Mouse (Mus musculus) 416B (cell line): ENCODE measurements at regions not wholly inside any gene's neighbourhood (a gene's known extent, or its start where the extent isn't known, plus 50 kb on each side); places are given as distances from the start of the nearest gene placed in this dataset.

Source experiments
- DNase-seq: peaks from one replicate; pipeline ENCODE4 v3.0.0; 2011; ENCODE audit warnings: low read depth

DNA sequence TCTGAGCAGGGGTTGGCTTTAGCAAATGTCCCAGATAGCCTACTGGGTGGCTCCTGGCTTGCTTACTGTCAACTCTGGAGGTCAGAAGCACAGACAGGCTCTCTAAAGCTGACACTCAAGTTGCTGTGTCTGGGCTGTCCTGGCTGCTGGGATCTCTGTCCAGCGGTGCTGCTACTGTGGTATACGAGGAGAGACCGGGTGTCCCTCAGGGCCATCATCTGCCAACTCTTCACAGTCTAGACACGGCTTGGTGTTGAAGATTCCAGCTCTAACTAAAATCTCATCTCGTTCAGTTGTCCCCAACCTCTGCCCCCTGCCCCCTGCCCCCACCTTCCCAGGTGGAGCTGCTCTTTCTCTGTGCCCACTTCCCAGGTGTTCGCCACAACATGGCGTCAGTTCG is 577.1 kb upstream of the Gm19410 start:
- no peak for DNase-seq

GRCm38 (mm10) chr8:35189695-35190094 is 575.9 kb upstream of the Gm19410 start:
- peak; percentile 33 for DNase-seq

GRCm38 (mm10) chr8:35192515-35192914 is 573.1 kb upstream of the Gm19410 start:
- no peak for DNase-seq

GRCm38 (mm10) chr8:35193771-35194170 is 571.8 kb upstream of the Gm19410 start:
- DNase-seq, result no peak

- DNase-seq, result no peak
Measured at GRCm38 (mm10) chr8:35196189-35196588, 569.4 kb upstream of the Gm19410 start.

GRCm38 (mm10) chr8:35198766-35199165 is 566.8 kb upstream of the Gm19410 start:
- DNase-seq, result no peak

- no peak for DNase-seq
Measured at GRCm38 (mm10) chr8:35201416-35201815, 564.2 kb upstream of the Gm19410 start.

GRCm38 (mm10) chr8:35204971-35205370 is 560.6 kb upstream of the Gm19410 start:
- DNase-seq, result no peak

DNA sequence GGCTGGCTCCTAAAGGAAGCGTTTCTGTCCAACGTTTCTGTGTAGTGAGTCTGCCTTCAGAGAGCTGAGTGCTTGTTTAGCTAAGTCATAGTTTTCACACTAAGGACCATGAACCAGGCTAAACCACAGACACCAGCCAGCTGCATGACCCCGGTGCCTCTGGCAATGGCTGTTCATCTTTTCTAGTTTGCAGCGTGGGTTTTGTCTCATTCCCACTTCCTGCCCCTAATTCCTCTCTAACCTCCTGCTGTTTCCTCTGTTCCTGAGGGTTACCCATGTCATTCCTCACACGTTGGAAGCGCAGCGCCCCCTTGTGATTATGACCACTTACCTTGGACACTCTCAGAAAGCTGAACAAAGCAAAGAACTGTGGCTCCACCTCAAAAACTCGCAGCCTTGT is 560.1 kb upstream of the Gm19410 start:
- DNase-seq, result peak; percentile 92

- DNase-seq, result peak; percentile 72
Measured at GRCm38 (mm10) chr8:35206271-35206670, 559.3 kb upstream of the Gm19410 start.

- peak; percentile 81 for DNase-seq
Measured at GRCm38 (mm10) chr8:35208357-35208756, 557.2 kb upstream of the Gm19410 start.

GRCm38 (mm10) chr8:35211506-35212452 is 553.8 kb upstream of the Gm19410 start:
- DNase-seq, result no peak

GRCm38 (mm10) chr8:35213515-35213914 is 552.1 kb upstream of the Gm19410 start:
- no peak for DNase-seq

- no peak for DNase-seq
Measured at GRCm38 (mm10) chr8:35217604-35218003, 548.0 kb upstream of the Gm19410 start.

DNA sequence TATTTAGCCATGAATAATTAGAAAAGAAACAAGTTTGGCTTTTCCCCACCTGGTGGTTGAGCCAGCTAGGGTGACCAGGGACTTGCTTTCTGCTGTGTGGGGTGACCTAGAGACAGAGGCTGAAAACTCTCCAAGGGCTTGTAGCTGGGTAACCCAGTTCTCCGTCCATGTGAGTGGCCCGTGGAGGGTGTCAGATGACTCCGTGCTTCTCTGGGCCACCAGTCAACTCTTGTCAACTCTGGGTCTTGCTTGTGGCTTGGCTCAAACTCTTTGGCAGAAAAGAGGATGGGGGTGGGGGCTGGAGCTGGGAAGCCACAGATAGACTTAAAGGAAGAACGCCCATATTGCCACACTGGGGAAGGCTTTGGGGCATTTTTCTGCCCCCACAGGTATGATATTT is 547.3 kb upstream of the Gm19410 start:
- no peak for DNase-seq

- DNase-seq, result no peak
Measured at GRCm38 (mm10) chr8:35224053-35224924, 541.3 kb upstream of the Gm19410 start.

DNA sequence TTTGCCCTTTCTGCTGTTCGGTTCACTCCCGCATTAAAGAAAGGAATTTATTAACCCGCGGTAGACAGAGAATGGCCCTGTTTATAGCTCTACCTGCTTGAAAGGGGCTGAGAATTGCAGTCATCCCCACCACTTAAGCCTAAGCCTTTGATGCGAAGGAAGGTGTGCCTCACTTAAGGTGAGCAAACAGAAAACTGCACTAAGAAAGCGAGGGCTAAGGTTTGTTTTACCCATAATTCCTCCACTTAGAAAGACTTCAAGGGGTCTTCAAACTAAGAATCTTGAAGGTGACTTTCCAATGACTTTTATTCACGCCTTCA is 540.7 kb upstream of the Gm19410 start:
- no peak for DNase-seq

DNA sequence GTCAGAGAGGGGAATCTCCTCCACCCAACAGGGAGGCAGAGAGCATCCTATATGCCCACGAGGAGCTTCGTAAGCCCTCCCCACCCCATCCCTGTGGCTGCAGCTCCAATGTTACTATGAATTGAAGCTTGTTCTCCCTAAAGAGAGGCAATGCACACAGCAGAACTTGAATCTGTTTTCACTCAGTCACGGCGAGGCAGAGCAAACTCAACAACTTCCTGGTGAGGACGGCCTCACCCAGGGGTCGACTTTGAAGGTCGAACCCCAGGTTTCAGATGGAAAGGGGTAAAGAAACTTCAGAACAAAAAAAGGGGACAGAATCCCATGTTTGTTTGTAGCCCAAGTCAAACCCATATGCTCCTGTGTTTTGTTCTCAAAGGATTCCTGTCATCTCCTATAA is 538.5 kb upstream of the Gm19410 start:
- DNase-seq, result no peak

DNA sequence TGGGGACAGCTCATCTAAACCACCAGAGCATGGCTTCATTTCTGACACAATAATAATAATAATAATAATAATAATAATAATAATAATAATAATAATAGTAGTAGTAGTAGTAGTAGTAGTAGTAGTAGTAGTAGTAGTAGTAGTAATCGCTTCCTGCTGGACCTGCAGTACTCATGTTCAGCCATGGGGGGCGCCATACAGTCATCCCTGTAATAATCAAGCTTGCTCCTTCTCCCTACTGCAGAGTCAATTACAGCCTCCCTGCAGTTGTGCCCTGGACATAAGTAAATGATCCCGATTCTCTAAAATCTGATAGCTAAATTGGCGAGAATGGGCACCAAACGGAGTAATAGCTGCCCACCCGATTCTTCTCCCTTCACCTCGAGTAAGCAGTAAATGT is 537.1 kb upstream of the Gm19410 start:
- DNase-seq, result no peak

- DNase-seq, result no peak
Measured at GRCm38 (mm10) chr8:35233520-35234186, 531.9 kb upstream of the Gm19410 start.

GRCm38 (mm10) chr8:35234436-35234835 is 531.2 kb upstream of the Gm19410 start:
- DNase-seq, result no peak

- peak; percentile 50 for DNase-seq
Measured at GRCm38 (mm10) chr8:35235815-35236509, 529.6 kb upstream of the Gm19410 start.
